9 mouse cellular contexts compared by ENCODE assay signal in the genomic region with DNA sequence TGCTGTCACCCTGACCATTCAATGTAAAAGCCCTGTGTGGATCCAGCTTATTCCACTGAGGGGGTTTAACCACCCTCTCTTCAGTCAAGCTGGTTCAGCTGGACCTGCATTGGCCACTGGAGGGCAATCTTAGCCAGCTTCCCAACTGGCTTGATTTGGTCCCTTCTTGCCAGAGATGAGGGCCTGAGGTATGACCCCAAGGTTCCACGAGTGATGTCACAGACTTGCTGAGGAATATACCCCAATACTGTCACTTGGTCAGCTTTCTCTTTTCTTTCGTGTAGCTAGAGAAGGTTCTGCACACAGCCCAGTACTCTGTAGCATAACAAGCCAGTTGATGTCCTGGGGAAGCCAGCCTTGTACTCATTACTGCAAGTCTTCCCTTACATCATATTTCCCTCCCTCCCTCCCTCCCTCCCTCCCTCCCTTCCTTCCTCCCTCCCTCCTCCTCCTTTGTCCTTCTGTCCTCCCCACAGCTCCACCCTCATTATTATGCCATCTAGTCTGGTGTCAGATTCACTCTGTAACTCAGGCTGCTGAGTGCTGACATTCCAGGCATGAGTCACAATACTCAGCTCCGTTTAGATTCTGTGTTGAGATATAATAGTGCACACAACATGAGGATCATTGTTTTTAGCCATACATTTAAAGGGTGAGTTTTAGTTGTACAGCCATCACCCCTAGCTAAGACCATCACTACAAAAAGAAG. TPM values are rescaled to one million over a fixed set of nuclear protein-coding genes. Genes with fewer than 3 reads are reported as not detected.
DNase-seq lines count a peak whose midpoint lies in the region; ATAC-seq lines count a peak whose summit lies in the region.
"Had no signal": no experiment of that assay in that cellular context is flagged by ENCODE, and none has a peak within 500 bp of the region (broad histone marks: within the 10 kb centered on the region; RNA-seq: fewer than 3 reads in every experiment).

No protein-coding gene starts in this region.

- H3K9me3 ChIP-seq in heart, embryonic 12.5 days (replicated peaks) = no peaks in the 10 kb centered on the region

- DNase-seq in urinary bladder, postnatal 25 days (ENCODE audit: low spot score) = peak; percentile 22
- DNase-seq in urinary bladder, adult 2 months (ENCODE audit: low spot score) = no peak
- peak; percentile 66 to 75 for DNase-seq in cerebellum, postnatal 14 days
- DNase-seq in layer of hippocampus, adult 9-11 months = peak; percentile 27
- peak; percentile 61 for DNase-seq in lung, postnatal 36 days
- DNase-seq in right cerebral cortex, postnatal 25 days = peak; percentile 36
- no peak for DNase-seq in urinary bladder, postnatal 4 days (ENCODE audit: low spot score in 2 of 2)

- ATAC-seq in heart, embryonic 12.5 days (ENCODE audit: insufficient number of reproducible peaks, low FRiP score) = 0 out of 2 replicates have a peak, but pooled peaks have one; percentile 38

- 21% methylated on average over 3 of the region's 3 CpGs for WGBS in heart, embryonic 12.5 days

- no peak overlapping the region for H3K9ac ChIP-seq in heart, embryonic 12.5 days

- H3K27me3 ChIP-seq in heart, embryonic 12.5 days (replicated peaks) = no peaks in the 10 kb centered on the region

- H3K36me3 ChIP-seq in heart, embryonic 12.5 days = no peaks in the 10 kb centered on the region

- no peak overlapping the region for H3K27ac ChIP-seq in heart, embryonic 12.5 days (ENCODE audit: poor library complexity, severe bottlenecking)

- H3K4me2 ChIP-seq in heart, embryonic 12.5 days = no peak overlapping the region

- H3K4me3 ChIP-seq in heart, embryonic 12.5 days = no peak overlapping the region

- H3K4me1 ChIP-seq in heart, embryonic 12.5 days (replicated peaks) = no peaks in the 10 kb centered on the region

RNA-seq across cellular contexts. Expression of a gene that starts 4.3 kb away (rescaled TPM):
- polyA plus RNA-seq in urinary bladder, adult 2 months (2012; rRNA removed) = 0.07 and 0.09 TPM in 2 replicates
- polyA plus RNA-seq in heart, embryonic 12.5 days (2016; fragmentation: Nextera tagmentation; extraction: Ambion mirVana) = not detected in 2 replicates
- polyA plus RNA-seq: spleen, adult 2 months had no signal

RNA-seq across cellular contexts. Expression of a gene that starts 43.1 kb away (rescaled TPM):
- polyA plus RNA-seq in urinary bladder, adult 2 months (2012; rRNA removed) = 98.2 and 103 TPM in 2 replicates
- polyA plus RNA-seq in heart, embryonic 12.5 days (2016; fragmentation: Nextera tagmentation; extraction: Ambion mirVana) = 119 and 123 TPM in 2 replicates

Comparison
In these comparisons a context has a peak if more than half of its experiments do, and no peak if none do; other contexts are left out.
1. DNase-seq: peak in urinary bladder, postnatal 25 days (single experiment), cerebellum, postnatal 14 days (2 of 2), layer of hippocampus, adult 9-11 months (single experiment), lung, postnatal 36 days (single experiment) and right cerebral cortex, postnatal 25 days (single experiment); none in urinary bladder, adult 2 months (single experiment) and urinary bladder, postnatal 4 days (0 of 2).